Mouse (Mus musculus) forebrain, embryonic 12.5 days (tissue): ENCODE measurements at regions not wholly inside any gene's neighbourhood (a gene's known extent, or its start where the extent isn't known, plus 50 kb on each side); places are given as distances from the start of the nearest gene placed in this dataset.

Experiments used
- ATAC-seq: fragments of 200-750 bp; cut with Nextera tagmentation; 2 replicates; pipeline ENCODE4 v1.8.0; 2017; ENCODE audit warnings: moderate TSS enrichment; ENCODE audit not compliant: low FRiP score
- H3K27ac ChIP-seq: fragments of 300-500 bp; sonication (generic); 2 replicates; pipeline ENCODE4 v1.5.1; 2016; ENCODE audit warnings: mild to moderate bottlenecking
- H3K27me3 ChIP-seq: fragments of 300-500 bp; sonication (generic); 2 replicates; pipeline ENCODE4 v1.6.1; 2016; ENCODE audit warnings: mild to moderate bottlenecking
- H3K36me3 ChIP-seq: fragments of 300-500 bp; sonication (generic); replicated peaks from 2 replicates; pipeline ENCODE4 v1.6.1; 2016; ENCODE audit warnings: mild to moderate bottlenecking
- H3K4me1 ChIP-seq: fragments of 300-500 bp; sonication (generic); 2 replicates; pipeline ENCODE4 v1.6.1; 2016
- H3K4me2 ChIP-seq: fragments of 300-500 bp; sonication (generic); 2 replicates; pipeline ENCODE4 v1.6.1; 2016; ENCODE audit warnings: mild to moderate bottlenecking, moderate library complexity
- H3K4me3 ChIP-seq: fragments of 300-500 bp; sonication (generic); replicated peaks from 2 replicates; pipeline ENCODE4 v1.5.1; 2016; ENCODE audit warnings: mild to moderate bottlenecking
- H3K9ac ChIP-seq: fragments of 300-500 bp; sonication (generic); 2 replicates; pipeline ENCODE4 v1.6.1; 2016; ENCODE audit warnings: mild to moderate bottlenecking
- H3K9me3 ChIP-seq: fragments of 300-500 bp; sonication (generic); 2 replicates; pipeline ENCODE4 v1.6.1; 2016
- WGBS: fragments of 180-500 bp; shearing (Covaris S2); methylation state at CpG from one replicate; pipeline ENCODE4 v1.1.7; 2016; 5-methylcytosine and 5-hydroxymethylcytosine counted together

DNA sequence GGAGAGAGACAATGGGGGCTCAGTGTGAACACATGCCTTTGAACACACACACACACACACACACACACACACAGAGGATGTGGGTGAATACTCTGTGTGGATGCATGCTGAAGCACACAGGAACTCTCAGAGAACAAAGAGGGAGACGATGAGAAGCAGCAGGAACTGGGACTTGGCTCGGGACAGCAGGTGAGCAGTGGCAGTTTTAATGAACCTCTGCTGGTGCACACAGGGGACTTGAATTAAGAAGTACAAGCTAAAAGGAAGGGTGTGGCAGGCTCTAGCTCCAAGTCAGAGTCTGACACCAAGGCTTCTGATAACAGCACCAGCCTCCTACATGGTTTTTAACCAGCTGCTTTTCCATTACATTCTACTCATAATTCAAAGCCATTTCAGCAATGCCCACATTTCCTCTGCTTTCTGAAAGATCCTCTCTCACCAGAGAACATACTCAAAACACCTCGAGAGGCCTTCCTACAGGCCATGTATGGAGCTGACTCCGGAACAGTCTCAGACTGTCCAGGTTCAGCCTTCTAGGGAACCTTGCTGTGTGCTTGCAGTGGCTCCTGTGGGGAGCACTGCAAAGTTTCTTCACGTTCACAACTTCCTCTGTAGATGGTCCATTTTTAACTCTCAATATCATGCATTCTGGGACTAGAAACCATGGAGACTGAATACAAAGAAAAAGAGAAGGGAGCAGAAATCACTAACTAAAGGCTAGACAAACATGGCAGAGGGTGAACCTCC lies 206.9 kb upstream of the Smim15 start:
- Histone ChIP-seq H3K27me3 (no peaks in the 10 kb centered on the region), H3K9ac (no peak overlapping the region), H3K27ac (peak overlapping the region; percentile 3; the same call in 1 of the 2 replicates), H3K4me3 (no peak overlapping the region), H3K9me3 (no peaks in the 10 kb centered on the region), H3K4me2 (no peak overlapping the region), H3K36me3 (0 out of 2 replicates have a peak, but pooled peaks cover 4% of the 10 kb centered on the region), H3K4me1 (peaks cover 46% of the 10 kb centered on the region)
- 40% methylated on average over 5 of the region's 5 CpGs for WGBS
- no peak for ATAC-seq

DNA sequence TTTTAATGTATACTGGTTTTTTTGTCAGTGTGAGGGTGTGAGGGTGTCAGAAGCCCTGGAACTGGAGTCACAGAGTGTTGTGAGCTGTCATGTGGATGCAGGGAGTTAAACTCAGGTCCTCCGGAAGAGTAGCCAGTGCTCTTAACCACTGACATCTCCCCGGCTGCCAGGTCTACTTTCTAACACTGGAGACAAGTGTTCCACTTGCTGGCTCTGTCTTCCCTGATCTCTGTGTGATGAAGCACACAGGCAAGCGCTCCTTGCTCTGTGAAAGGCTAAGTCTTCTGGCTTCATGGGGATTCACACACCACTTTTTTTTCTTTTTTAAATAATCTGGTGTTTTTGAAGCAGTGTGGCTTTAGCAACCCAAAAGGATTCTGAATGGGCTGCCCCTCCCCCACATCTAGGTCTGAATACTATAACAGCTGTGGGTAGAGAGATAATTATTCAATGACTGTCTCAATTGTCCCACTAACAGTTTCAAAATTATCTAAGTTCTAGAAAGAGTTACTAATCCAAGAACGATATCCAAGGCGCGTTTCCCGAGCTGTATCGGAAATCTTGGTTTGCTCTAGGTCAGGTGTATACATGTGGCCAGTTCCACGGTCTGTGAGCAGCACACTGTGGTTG lies 208.4 kb upstream of the Smim15 start:
- ATAC-seq, result no peak
- no peak overlapping the region for H3K27ac ChIP-seq
- no peaks in the 10 kb centered on the region for H3K27me3 ChIP-seq
- no peak overlapping the region for H3K4me2 ChIP-seq
- H3K9ac ChIP-seq, result no peak overlapping the region
- no peak overlapping the region for H3K4me3 ChIP-seq
- H3K9me3 ChIP-seq, result no peaks in the 10 kb centered on the region
- H3K36me3 ChIP-seq, result 0 out of 2 replicates have a peak, but pooled peaks cover 4% of the 10 kb centered on the region
- 49% methylated on average over 9 of the region's 9 CpGs for WGBS
- peaks cover 53% of the 10 kb centered on the region for H3K4me1 ChIP-seq

DNA sequence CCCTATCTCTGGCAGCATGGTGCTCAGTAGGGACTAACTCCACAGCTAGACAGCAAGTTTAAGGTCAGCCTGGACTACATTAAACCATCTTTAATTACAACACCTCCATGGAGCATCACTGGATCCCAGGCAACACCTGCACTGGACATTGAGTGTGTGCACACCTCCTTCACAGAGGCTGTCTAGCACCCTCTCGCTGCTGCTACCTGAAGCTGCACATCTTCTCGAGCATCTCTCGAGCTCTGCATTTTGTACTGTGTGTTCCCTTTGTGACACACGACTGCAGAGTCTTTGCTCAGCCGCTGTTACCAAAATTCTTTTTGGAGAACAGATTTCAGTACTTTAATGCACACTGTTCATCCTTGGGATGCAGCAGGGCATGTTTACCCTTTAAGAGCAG lies 212.2 kb upstream of the Smim15 start:
- no peak overlapping the region for H3K4me3 ChIP-seq
- peak; percentile 10; the same call in 1 of the 2 replicates for ATAC-seq
- H3K27ac ChIP-seq, result no peak overlapping the region
- peaks cover 52% of the 10 kb centered on the region for H3K4me1 ChIP-seq
- H3K4me2 ChIP-seq, result no peak overlapping the region
- no peaks in the 10 kb centered on the region for H3K9me3 ChIP-seq
- H3K36me3 ChIP-seq, result no peaks in the 10 kb centered on the region
- 61% methylated on average over 5 of the region's 5 CpGs for WGBS
- H3K27me3 ChIP-seq, result no peaks in the 10 kb centered on the region
- no peak overlapping the region for H3K9ac ChIP-seq

DNA sequence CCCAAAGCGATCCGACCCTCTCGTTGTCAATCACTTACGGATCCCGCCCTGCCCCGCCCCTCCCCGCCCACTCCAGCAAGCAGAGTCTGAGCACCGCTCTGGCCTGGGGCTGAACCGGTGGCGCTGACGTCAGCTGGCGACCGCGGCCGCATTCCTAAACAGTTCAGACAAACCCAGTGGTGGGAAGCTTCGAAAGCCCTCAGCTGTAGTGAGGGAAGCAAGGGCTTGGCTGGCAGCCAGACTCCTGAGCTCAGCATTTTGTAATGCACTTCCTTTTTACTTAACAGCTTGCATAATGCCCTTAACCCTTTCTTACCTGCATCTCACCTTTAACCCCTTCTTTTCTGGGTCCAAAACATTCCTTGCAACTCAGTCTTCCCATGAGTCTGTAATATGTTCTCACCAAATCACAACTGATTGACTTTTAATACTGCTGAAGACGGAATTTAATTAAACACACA lies 213.0 kb upstream of the Smim15 start:
- Histone ChIP-seq H3K36me3 (no peaks in the 10 kb centered on the region), H3K4me3 (0 out of 2 replicates have a peak overlapping the region, but pooled peaks have one; percentile 1), H3K27me3 (no peaks in the 10 kb centered on the region), H3K9me3 (no peaks in the 10 kb centered on the region), H3K9ac (no peak overlapping the region), H3K4me2 (peak overlapping the region; percentile 41), H3K27ac (no peak overlapping the region), H3K4me1 (peaks cover 49% of the 10 kb centered on the region)
- ATAC-seq, result peak; percentile 99
- 2% methylated on average over 17 of the region's 17 CpGs for WGBS

DNA sequence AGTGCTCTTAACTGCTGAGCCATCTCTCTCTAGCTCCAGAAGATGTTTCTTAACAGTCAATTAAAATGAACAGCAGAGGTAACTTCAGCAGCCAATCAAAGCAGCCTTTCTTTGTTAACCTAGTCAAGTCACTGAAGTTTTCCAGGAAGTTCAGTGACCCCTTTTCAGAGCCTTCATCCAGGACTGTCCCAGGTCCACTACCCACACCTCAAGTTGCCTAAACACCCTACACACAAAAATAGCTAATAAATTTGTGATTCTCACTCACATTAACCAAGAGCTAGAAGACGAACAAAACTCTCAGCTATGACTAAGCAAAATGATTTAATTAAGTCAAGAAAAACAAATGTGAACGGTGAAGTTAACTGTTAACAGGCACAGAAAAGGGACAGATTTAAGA lies 214.0 kb upstream of the Smim15 start:
- no peaks in the 10 kb centered on the region for H3K9me3 ChIP-seq
- peaks cover 46% of the 10 kb centered on the region for H3K4me1 ChIP-seq
- no peak overlapping the region for H3K27ac ChIP-seq
- no peak for ATAC-seq
- no peak overlapping the region for H3K4me2 ChIP-seq
- no peak overlapping the region for H3K9ac ChIP-seq
- H3K36me3 ChIP-seq, result no peaks in the 10 kb centered on the region
- WGBS, result 75% methylated on average over 2 of the region's 2 CpGs
- no peaks in the 10 kb centered on the region for H3K27me3 ChIP-seq
- no peak overlapping the region for H3K4me3 ChIP-seq

DNA sequence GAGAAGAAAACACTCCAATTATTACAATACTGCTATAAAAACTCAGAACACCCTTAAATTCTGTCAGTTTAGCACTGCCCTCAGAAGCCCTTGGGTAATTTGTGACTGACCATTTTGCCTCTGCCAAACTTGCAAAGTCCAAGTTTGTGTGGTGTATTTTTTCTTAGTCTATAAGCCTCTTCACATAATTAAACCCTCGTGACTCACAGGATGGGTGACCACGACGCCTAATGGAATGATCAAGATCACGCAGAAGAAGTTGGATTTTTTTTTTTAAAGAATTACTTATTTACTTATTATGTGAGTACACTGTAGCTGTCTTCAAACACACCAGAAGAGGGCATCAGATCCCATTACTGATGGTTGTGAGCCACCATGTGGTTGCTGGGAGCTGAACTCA lies 214.4 kb upstream of the Smim15 start:
- H3K36me3 ChIP-seq, result no peaks in the 10 kb centered on the region
- H3K4me3 ChIP-seq, result no peak overlapping the region
- H3K9me3 ChIP-seq, result no peaks in the 10 kb centered on the region
- 91% methylated on average over 4 of the region's 4 CpGs for WGBS
- no peak for ATAC-seq
- H3K4me2 ChIP-seq, result no peak overlapping the region
- H3K9ac ChIP-seq, result no peak overlapping the region
- peaks cover 46% of the 10 kb centered on the region for H3K4me1 ChIP-seq
- H3K27me3 ChIP-seq, result no peaks in the 10 kb centered on the region
- no peak overlapping the region for H3K27ac ChIP-seq

DNA sequence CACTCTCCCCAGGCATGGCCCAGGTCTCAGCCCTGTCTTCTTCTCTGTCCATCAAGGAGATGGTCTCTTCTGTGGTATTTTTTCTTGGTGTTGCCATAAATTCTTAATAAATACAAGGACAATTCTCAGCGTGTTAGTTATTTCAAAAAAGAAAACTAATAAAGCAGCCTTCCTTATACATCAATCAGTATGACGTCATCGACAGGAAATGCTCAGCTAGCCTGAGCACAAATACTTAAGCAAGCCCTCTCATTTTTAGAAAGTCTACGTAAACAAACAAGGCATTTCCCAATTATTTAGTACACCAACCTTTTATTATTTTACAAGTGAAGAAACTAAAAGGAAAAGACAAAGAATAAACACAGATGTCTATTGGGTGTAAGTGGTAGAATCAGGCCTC lies 218.6 kb upstream of the Smim15 start:
- peaks cover 44% of the 10 kb centered on the region for H3K4me1 ChIP-seq
- no peak for ATAC-seq
- H3K27me3 ChIP-seq, result no peaks in the 10 kb centered on the region
- H3K9ac ChIP-seq, result no peak overlapping the region
- no peaks in the 10 kb centered on the region for H3K9me3 ChIP-seq
- no peak overlapping the region for H3K27ac ChIP-seq
- H3K36me3 ChIP-seq, result no peaks in the 10 kb centered on the region
- 93% methylated on average over 4 of the region's 4 CpGs for WGBS
- H3K4me2 ChIP-seq, result no peak overlapping the region
- no peak overlapping the region for H3K4me3 ChIP-seq

DNA sequence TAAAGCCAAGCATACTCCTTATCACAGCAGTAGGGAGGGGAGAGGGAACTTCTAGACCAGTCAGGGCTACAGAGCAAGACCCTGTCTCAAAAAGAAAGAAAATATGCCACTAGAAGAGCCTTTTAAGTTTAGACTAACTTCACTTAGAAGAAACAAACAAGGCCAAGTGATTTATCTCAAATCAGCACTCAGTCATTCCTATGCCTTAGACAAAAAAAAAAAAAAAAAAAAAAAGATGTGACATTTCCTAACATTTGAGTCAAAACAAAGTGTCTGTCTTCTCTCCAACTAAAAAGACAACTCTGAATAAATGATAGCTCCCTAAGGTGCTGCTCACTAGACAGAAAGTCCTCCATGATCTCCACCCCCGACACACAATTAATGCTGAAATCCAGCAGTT lies 220.9 kb upstream of the Smim15 start:
- H3K9me3 ChIP-seq, result no peaks in the 10 kb centered on the region
- H3K4me1 ChIP-seq, result peaks cover 59% of the 10 kb centered on the region
- H3K9ac ChIP-seq, result no peak overlapping the region
- H3K36me3 ChIP-seq, result no peaks in the 10 kb centered on the region
- H3K27me3 ChIP-seq, result no peaks in the 10 kb centered on the region
- H3K27ac ChIP-seq, result no peak overlapping the region
- no peak overlapping the region for H3K4me3 ChIP-seq
- no peak for ATAC-seq
- no peak overlapping the region for H3K4me2 ChIP-seq
- WGBS, result 77% methylated on average over 1 of the region's 1 CpGs

DNA sequence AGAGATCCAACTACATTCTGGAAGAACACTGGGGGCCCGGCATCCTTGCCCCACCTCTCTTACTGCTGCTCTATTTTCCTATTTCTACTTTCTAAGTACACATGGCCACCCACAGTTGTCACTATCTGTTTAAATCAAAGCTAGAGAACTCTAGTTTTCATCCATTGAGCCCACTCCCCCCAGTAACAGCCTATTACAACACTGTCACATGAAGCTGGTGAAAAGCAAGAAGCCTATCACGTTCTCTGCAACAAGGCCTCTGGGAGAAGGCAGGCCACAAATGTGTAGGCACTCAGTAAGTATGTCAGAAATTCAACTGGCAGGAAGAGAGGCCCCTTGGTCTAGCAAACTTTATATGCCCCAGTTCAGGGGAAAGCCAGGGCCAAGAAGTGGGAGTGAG lies 222.0 kb upstream of the Smim15 start:
- no peak overlapping the region for H3K4me3 ChIP-seq
- H3K4me1 ChIP-seq, result peaks cover 50% of the 10 kb centered on the region
- WGBS, result 75% methylated on average over 2 of the region's 2 CpGs
- no peak overlapping the region for H3K4me2 ChIP-seq
- no peak for ATAC-seq
- H3K9me3 ChIP-seq, result no peaks in the 10 kb centered on the region
- H3K9ac ChIP-seq, result no peak overlapping the region
- H3K36me3 ChIP-seq, result no peaks in the 10 kb centered on the region
- no peaks in the 10 kb centered on the region for H3K27me3 ChIP-seq
- no peak overlapping the region for H3K27ac ChIP-seq

DNA sequence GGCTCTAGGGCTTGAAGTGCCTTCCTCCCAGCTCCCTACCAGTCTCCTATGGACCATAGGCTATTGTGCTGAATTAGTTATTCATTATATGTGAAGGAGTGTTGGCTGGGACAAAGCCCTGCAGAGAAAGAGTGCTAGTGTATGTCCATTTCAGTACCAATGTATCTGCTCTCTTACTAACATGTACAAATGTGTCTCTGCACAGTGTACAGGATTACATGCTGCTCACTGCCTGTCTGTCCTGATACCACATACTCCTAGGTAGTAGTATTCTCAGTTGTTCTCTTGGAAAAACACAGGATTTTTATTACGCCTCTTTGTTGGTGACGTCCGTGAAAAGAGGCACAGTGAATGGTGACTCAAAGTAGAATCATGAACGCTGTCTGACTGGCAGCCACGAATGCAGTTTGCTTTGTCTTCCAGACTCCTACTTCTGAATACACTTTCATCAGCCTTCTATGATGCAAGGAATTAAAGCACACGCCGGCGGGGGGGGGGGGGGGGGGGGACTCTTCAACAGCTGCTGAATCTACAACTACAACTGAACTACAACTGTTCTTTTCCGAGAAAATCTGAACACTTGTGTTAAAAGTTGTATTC lies 230.6 kb upstream of the Smim15 start:
- Histone ChIP-seq H3K27me3 (no peaks in the 10 kb centered on the region), H3K9ac (no peak overlapping the region), H3K27ac (peak overlapping the region; percentile 16; the same call in 1 of the 2 replicates), H3K4me1 (peaks cover 49% of the 10 kb centered on the region), H3K4me2 (peak overlapping the region; percentile 15; the same call in 1 of the 2 replicates), H3K36me3 (no peaks in the 10 kb centered on the region), H3K4me3 (no peak overlapping the region), H3K9me3 (no peaks in the 10 kb centered on the region)
- ATAC-seq, result peak; percentile 28; the same call in 1 of the 2 replicates
- 13% methylated on average over 9 of the region's 9 CpGs for WGBS

DNA sequence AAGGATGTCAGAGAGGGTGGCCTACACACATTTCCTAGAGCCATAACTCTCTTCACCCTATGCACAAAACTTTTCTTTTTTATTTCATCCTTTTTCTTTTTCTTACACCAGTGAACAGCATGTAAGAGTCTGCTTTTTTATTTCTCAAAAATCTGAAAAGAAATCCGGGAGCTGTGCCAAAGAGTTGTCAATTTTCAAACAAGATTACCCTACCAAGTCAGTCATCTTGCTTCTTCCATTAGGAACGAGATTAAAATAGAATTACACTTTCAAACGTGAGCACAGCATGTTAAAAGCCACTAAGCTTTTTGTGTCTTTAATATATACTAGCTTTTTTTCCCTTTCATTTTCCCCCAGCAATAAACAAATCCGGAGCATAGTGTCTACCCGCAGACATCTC lies 232.2 kb upstream of the Smim15 start:
- Histone ChIP-seq H3K4me2 (no peak overlapping the region), H3K27ac (no peak overlapping the region), H3K4me1 (peaks cover 45% of the 10 kb centered on the region), H3K4me3 (no peak overlapping the region), H3K9me3 (no peaks in the 10 kb centered on the region), H3K27me3 (no peaks in the 10 kb centered on the region), H3K9ac (no peak overlapping the region), H3K36me3 (no peaks in the 10 kb centered on the region)
- 49% methylated on average over 5 of the region's 5 CpGs for WGBS
- ATAC-seq, result no peak

DNA sequence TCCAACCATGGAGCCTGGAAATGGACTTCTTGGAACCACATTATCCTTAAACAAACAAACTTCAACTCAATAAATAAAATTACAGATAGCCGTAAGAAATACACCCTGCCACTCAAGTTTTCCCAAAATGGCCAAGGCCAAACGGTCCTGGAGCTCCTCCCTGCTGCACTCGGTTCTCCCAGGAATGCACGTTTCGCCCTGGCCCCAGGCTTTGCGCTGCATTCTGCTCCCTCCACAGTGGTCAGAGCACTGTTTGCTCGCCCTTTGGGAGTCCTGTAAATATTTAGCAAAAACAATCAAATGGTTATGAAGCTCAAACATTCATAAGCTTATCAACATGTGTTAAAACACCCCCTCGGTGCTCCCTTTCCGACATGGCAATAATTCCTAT lies 233.4 kb upstream of the Smim15 start:
- Histone ChIP-seq H3K4me1 (peaks cover 45% of the 10 kb centered on the region), H3K27ac (no peak overlapping the region), H3K9ac (no peak overlapping the region), H3K4me3 (no peak overlapping the region), H3K4me2 (no peak overlapping the region), H3K27me3 (no peaks in the 10 kb centered on the region), H3K9me3 (no peaks in the 10 kb centered on the region), H3K36me3 (no peaks in the 10 kb centered on the region)
- no peak for ATAC-seq
- 79% methylated on average over 9 of the region's 9 CpGs for WGBS
